Mouse (Mus musculus): ENCODE data around the gene 4933405L10Rik.

Gene 4933405L10Rik

DNA sequence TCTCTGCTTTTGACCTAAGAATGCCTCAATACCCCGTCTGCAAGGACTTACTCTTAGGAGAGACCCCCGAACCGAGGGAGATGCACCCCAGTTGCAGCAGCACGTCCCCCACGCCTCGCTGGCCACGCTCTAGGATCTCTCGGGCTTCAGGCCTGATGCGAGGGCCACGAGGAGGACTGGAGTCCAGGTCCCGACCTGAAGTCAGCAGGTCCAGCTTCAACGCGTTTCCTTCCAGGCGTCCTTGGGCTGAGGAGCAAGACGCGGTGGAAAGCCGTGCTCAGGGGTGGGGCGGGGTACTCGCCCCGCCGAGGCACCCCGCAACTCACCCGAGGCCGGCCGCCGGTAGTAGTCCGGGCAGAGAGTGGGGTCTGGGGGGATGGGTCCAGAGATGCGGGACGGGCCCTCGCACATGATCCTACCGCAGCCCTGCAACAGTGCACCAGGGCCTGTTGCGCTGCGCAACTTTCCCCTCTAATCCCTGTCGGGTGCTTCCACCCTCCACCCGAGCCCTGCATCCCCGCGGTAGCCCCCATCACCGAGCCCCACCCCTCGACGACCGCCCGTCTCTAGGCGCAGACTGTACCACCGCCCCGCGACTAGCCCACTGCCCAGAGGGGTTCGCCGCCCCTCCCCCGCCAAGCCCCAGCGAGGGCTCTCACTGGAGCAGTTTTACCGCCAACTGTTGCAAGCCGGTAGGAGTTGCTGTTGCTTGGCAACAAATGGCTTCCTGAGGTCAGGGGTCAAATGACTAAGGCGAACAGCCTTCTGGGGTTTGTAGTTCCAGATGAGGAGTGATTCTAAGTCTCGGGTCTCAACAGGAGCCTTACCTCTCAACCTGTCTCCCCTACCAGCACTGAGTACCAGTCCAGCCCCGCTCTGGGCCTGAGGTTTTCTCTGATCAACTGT, at the start of gene 4933405L10Rik, which contains the start of gene Enkd1:
Gene 4933405L10Rik (plus strand): TSS at position 158 of the 906 bp plus-strand sequence.
Gene Enkd1 (minus strand): TSS at position 713 of the 906 bp plus-strand sequence.
- DNase-seq, result peak; percentile 81

DNA sequence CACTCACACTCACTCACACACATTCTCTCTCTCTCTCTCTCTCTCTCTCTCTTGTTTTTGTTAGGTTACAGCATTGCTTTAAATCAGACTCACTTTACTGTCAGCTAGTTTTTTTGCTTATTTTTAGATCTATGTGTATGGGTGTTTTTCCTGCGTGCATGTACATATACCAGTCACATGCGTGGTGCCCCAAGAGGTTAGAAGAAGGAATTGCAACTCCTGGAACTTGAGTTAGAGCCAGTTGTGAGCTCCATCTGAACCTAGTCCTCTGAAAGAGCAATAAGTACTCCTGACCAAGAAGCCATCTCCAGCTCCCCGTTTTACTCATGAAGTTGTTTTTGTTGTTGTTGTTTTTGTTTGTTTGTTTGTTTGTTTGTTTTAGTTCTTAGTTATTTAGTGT, 46.3 kb upstream of the 4933405L10Rik start:
- DNase-seq, result no peak

DNA sequence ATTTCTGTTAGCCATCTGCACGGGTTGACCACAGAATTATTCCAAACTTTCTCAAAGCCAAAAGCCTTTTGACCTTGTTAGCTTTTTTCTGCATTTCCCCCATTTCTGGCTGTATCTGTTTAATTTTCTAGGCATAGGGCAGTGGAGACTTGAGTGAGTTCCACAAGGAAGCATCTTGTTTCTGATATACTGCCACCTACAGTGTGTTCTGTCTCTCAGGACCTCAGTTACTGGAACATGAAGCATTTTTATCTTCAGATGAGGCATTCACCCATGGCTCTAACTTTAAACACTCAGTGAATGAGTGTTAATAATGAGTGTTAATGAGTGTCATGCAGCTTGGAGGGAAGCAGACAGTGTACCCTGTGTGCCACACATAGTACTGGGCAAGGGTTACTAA, 29.6 kb upstream of the 4933405L10Rik start:
- DNase-seq, result no peak

DNA sequence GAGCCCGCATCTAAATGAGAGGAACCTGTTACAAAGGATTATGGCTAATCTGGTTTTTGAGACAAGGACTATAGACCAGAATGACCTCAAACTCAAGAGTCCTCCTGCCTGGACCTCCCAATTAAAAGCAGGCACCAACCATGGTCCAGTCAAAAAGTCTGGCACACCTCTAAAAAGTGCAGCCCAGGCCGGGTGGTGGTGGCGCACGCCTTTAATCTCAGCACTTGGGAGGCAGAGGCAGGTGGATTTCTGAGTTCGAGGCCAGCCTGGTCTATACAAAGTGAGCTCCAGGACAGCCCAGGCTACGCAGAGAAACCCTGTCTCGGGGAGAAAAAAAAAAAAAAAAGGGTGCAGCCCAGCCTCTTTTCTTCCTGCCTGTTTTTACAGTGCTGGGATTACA, 22.1 kb upstream of the 4933405L10Rik start:
- DNase-seq, result no peak

DNA sequence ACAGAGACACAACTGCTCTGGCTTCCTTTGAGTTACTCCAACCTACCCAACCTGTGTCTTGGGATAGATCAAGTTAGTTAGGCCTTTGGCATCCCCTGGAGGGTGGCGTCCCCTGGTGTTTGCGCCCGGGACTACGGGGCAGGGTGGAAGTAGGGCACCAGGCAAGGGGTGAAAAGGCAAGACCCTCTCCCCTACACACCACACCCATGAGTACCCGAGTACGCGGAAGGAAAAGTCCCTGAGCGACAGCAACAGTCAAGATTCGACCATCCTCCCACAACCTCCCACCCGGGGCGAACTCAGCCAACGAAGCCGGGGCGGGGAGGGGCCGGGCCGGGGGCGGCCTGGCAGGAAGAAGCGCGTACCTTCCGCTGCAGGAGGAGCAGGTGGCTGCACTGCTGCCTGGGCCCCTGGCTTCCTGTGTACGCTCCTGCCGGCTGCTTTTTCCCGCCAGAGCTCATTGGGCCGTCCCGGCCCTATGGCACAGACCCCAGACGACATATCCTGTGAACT, 21.6 kb upstream of the 4933405L10Rik start, which contains the start of gene Carmil2:
Gene Carmil2 (plus strand): TSS at position 479 of the 513 bp plus-strand sequence.
- no peak for DNase-seq

DNA sequence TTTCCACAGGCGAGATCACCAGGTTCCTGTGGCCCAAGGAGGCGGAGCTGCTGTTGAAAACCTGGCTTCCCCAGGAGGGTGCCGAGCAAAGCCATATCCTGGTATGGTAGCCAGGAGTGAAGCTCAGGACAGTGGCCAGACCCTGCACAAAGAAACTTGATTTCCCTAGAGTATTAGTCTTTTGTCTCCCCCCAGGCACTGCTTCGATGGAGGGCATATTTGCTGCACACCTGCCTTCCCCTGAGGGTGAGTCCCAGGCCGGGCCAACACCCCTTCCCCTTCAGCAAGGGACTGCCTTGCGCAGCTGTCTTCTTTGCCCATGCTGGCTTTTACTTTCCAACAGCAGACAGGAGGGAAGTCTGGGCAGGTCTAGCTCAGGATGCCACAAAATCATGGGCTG, 20.9 kb upstream of the 4933405L10Rik start:
- no peak for DNase-seq

DNA sequence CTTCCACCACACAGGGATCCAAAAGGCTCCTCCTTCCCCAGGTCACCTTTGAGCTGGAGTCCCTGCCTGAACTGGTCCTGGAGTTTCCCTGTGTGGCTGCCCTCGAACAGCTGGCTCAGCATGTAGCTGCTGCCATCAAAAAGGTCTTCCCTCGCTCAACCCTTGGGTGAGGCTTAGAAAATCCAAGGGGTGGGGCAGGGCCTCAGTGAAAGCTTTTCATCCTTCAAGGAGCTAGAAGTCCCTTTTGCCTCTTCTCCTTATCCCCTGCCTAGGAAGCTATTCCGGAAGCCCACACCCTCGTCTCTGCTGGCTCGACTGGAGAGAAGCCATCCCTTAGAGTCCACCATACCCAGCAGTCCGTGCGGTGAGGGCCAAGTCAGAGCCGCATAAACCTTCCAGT, 19.9 kb upstream of the 4933405L10Rik start:
- DNase-seq, result no peak

DNA sequence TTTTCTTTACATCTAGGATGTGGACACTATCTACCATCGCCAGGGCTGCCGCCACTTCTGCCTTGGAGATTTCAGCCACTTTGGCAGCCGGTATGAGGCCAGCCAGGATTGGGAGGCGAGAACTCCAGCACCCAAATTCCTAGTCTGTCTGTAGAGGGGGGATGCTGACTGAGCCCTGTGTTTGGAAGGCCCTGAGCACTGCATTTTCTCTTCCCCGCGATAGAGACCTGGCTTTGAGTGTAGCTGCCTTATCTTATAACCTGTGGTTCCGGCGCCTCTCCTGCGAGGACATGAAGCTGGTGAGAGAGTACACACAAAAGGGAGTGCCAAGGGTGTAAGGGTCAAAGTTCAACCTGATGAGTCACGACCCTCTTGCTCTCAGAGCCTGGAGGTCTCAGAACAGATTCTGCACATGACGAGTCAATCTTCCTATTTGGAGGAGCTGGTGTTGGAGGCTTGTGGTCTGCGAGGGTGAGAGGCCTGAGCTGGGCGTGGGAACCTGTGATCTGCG, 19.2 kb upstream of the 4933405L10Rik start:
- no peak for DNase-seq

DNA sequence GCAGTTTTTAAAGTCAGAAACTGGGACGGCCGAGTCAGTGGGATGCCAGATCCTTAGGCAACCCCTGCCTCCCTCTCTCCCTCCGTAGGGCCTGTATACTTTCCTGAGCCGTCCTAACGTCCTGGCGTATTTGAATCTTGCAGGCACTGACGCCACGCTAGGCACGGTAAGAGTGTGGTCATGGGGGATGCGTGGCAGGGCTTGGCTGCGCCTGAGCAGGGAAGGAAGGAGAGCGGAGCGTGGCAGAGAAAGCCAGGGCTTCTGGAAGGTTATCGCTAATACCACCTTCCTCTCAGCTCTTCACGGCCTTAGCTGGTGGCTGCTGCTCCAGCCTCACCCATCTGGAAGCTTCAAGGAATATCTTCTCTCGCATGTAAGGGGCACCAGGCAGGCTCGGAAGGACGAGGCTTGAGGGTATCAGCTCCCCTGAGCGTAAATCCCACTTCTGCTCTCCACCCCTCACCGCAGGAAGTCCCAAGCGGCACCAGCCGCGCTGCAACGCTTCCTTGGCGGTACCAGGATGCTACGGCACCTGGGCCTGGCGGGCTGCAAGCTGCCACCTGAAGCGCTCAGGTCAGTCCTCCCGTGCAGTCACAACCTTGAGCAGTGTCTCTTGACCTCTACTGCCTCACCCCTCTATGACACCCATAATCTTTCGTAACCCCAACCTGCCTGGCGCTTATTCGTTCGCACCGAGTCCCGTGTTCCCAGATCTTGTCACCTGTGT, 18.0 kb upstream of the 4933405L10Rik start:
- no peak for DNase-seq

DNA sequence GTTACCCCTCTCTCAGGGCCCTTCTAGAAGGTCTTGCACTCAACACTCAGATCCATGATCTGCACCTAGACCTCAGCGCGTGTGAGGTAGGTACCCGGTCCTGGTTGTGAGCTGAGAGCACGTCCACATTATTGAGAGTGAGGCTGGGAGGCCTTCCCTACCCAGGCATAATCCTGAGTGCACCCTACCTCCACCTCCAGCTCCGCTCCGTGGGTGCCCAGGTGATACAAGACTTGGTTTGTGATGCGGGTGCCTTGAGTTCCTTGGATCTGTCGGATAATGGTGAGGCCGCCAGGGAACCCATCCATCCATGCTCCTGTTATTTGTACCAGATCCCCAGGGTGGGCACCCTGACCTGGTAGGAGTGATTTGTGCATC, 17.5 kb upstream of the 4933405L10Rik start:
- DNase-seq, result no peak

DNA sequence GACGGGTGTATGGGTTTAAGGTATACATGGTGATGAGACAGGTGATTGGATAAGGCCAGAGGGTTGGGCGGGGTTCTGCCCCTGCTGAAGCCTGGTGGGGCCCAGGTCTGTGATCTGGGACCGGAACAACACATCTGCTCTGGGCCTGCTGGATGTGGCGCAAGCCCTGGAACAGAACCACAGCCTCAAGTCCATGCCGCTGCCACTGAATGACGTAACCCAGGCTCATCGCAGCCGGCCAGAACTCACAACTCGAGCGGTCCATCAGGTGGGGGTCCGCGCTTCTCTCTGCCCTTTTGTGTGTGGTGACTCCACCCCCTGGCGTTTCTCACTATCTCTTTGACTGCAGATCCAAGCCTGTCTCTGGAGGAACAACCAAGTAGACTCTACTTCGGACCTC, 16.5 kb upstream of the 4933405L10Rik start:
- DNase-seq, result no peak

DNA sequence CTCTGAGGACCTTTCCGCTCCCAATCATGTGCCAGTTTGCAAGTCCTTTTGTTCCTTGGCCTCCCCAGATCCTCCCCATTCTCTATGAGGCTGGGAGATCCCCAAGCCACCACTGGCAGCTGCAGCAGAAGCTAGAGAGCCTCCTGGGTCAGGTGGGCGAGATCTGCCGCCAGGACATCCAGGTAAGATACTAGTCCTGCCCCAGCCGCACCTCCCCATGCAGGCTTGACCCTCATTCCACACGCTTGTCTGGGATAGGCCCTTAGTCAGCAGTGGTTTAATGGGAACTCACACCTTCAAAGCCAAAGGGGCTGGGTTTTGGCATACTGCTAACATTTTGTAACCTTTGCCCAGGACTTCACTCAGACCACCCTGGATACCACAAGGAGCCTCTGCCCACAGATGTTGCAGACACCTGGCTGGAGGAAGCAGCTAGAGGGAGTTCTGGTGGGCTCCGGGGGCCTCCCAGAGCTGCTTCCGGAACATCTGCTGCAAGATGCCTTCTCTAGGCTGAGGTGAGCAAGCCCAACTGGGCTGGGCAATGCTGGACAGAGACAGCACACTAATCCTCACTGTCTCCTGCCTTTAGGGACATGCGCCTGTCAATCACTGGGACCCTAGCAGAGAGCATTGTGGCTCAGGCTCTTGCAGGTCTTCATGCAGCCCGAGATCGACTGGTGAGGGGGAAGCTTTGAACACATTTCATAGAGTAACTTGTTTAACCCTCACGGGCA, 14.8 kb upstream of the 4933405L10Rik start:
- no peak for DNase-seq

DNA sequence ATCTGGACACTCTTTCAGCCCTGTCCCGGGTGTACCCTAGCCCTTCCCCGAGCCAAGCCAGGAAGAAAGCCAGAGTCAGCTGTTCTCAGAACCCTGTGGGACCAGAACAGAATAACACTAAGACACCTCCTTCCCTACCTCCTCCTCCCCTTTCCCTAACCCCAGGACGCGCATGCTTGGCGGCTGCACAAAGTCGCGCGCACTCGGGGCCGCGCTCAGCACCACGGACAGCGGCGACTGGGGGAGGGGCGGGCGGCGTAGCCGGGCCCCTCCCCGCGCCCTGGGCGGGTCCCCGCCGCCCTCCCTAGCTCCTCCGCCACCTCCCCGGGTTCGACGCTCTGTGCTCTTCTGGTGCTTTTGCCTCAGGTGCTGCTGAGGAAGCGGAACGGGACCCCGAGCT, 13.8 kb upstream of the 4933405L10Rik start:
- DNase-seq, result peak; percentile 84

DNA sequence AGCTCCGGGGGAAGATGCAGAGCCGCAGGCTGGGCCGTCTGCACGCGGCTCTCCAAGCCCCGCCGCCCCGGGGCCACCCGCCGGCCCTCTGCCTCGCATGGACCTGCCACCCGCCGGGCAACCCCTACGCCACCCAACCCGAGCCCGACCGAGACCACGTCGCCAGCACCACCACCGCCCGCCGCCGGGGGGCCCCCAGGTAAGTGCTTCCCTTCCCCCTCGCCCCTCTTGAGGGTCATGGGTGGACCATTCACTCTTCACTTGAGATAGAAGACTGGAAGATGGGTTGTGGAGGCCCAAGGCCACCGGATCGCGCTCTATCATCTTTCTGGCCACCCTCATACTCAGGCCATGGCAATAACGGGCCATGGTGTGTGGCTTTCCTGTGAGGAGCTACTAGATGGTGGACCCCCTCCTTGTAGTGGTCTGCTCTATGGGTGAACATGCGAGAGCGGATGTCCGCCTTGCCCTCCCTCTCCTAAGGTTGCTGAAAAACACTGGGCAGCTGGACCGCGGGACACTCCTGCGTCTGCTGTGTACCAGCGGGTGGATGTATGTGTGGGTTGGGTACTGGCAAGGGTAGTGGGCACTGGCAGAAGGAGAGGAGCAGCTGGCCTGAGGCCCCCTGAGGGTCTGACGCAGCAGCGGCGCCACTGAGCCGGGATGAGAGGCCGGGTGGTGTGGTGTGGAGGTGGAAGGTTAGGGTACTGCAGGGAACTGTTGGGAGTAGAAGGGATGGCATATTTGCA, 13.2 kb upstream of the 4933405L10Rik start:
- DNase-seq, result peak; percentile 65

DNA sequence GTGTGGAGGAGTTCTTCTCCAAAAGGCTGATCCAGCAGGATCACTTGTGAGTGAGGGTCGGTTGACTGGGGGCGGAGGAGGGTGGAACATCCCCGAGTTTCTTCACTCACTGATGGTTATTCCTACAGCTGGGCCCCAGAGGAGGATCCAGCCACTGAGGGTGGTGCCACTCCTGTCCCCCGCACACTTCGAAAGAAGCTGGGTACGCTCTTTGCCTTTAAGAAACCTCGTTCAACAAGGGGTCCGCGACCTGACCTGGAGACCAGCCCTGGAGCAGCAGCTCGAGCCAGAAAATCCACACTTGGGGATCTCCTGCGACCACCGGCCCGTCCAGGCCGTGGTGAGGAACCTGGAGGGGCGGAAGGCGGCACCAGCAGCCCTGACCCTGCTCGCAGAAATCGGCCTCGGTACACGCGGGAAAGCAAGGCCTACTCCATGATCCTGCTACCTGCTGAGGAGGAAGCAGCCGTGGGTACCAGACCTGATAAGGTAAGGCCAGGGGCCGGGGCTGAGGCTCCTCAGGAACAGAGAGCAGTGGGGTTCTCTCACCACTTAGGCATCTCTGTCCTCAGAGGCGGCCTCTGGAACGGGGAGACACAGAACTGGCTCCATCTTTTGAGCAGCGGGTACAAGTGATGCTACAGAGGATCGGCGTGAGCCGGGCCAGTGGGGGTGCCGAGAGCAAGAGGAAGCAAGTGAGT, 12.2 kb upstream of the 4933405L10Rik start:
- no peak for DNase-seq

DNA sequence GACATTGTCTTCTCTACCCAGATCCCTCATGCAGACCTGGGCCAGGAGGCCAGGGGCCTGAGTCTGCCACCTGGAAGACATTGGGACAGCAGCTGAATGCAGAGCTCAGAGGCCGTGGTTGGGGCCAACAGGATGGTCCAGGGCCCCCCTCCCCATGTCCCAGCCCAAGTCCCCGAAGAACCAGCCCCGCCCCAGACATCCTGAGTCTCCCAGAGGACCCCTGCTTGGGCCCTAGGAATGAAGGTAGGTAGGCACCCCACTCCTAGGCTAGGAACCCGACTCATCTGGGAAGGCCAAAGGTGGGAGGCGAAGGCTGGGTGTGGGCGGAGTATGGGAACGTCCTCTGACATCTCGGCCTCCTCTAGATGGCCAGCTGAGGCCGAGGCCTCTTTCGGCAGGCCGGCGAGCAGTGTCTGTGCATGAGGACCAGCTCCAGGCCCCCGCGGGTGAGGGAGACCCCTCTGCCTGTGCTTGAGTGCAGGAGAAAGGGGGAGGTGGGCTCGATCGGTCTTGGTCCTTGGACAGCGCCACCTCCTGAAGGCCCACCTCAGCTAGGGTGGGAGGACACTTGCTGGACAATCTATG, 10.2 kb upstream of the 4933405L10Rik start:
- no peak for DNase-seq

DNA sequence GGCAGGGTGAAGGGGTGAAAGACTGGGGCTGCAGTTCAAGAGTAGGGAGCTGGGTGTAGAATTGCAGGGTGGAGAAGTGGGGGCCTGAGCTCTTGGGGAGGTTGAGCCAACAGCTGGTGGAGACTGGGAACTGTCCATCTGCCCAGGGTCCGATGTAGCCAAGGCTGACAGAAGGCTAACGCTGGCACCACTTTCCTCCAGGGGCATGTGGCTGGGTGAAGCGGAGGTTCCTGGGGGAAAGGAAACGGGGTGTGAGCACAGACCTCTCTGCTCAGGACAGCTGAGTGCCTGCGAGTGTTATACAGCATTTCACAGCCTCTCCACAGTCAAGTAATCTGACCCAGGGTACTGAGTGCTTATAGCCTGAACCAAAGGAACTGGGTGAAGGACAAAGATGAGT, 8.7 kb upstream of the 4933405L10Rik start:
- no peak for DNase-seq

DNA sequence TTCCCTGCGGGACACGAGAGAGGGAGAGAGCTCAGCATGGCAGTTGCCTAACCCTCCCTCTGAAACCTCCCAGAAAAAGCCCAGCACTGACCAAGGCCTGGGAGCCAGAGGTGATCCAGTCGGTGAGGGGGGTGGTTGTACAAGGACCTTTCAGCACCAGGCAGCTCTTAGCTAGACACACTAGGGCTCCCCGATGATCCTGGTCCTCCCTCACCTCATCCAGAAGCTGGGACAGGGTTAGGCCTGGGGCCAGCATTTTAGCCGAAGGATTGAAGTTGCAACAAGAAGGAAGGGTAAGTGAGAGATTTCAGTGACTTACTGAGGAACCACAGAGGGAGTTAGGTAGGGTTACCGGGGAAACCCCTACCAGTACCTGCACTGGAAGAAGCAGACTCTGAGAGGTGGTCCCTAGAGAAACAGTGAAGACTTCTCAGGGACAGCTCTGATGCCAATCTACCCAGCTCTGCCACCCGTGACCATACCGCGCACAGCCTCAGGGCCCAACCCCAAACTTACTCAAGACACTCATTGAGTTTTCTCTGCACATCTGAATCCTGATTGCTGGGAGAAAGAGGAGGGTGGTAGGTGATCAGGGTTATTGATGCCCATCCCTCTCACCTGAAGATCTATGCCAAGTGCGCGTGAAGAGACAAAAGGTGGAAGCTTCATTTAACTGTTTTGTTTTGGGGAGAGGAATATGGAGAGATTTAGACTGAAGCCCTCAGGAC, 7.8 kb upstream of the 4933405L10Rik start:
- DNase-seq, result no peak

DNA sequence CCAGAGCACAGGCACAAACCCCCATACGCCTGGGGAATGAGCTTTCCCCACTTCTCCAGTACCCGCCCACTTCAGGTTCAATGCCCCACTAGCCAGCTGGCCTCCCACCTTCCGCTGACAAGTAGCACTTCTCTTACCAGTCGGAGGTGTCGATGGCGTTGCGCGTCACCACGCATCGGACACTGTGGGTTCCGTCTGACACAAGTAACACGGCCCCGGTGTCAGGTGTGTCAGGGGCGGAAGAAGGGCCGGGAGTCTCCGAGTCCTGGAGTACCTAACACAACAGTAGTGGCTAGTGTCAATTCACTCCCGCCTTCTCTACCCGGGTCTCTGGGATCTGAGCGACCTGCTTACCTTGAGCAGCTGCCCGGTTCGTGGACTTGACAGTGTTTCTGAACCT, 6.9 kb upstream of the 4933405L10Rik start:
- DNase-seq, result peak; percentile 51

Data from right cerebral cortex, postnatal 14 days (tissue).